Mouse (Mus musculus) MEL (cell line): ENCODE data around the gene Cab39l. TPM values are rescaled to one million over a fixed set of nuclear protein-coding genes. Genes with fewer than 3 reads are reported as not detected.
A peak's percentile ranks its signal among the peaks of the same experiment; 100 is the strongest.

Source experiments
- DNase-seq: peaks from one replicate; pipeline ENCODE4 v3.0.0; 2011; ENCODE audit warnings: low read depth, low spot score
- H3K27ac ChIP-seq: 2 replicates; pipeline ENCODE4 v1.5.1; 2012; ENCODE audit warnings: low read depth, mild to moderate bottlenecking, control low read depth, low read length, moderate library complexity; ENCODE audit not compliant: control insufficient read depth
- H3K27me3 ChIP-seq, 2 experiments: fragments of 150-350 bp in 1 of 2; sonication (generic) in 1 of 2; 2 replicates each; pipeline ENCODE4 v1.6.1; 2012; ENCODE audit warnings: low read length in 2 of 2, mild to moderate bottlenecking in 2 of 2, improper control_type of control experiment in 1 of 2, moderate library complexity in 1 of 2; ENCODE audit not compliant: insufficient read depth in 2 of 2, control insufficient read depth in 1 of 2
- H3K36me3 ChIP-seq, 2 experiments: 2 replicates each; pipeline ENCODE4 v1.6.1; 2012 to 2014; ENCODE audit warnings: low read length in 2 of 2, improper control_type of control experiment in 1 of 2, inconsistent platforms in 1 of 2, mild to moderate bottlenecking in 1 of 2; ENCODE audit not compliant: insufficient read depth in 2 of 2, control insufficient read depth in 1 of 2
- H3K4me1 ChIP-seq, 2 experiments: fragments of 150-350 bp in 1 of 2; sonication (generic) in 1 of 2; 2 replicates each; pipeline ENCODE4 v1.6.1; 2012; ENCODE audit warnings: low read length in 2 of 2, improper control_type of control experiment in 1 of 2, mild to moderate bottlenecking in 1 of 2; ENCODE audit not compliant: insufficient read depth in 2 of 2, control insufficient read depth in 1 of 2
- H3K4me3 ChIP-seq, 2 experiments: fragments of 150-350 bp in 1 of 2; sonication (generic) in 1 of 2; 2 replicates each; pipeline ENCODE4 v1.5.1; 2012; ENCODE audit warnings: low read depth in 2 of 2, low read length in 2 of 2, mild to moderate bottlenecking in 2 of 2, moderate library complexity in 2 of 2, control low read depth in 1 of 2, improper control_type of control experiment in 1 of 2; ENCODE audit not compliant: control insufficient read depth in 1 of 2, insufficient read depth in 1 of 2
- H3K79me2 ChIP-seq: 2 replicates; pipeline ENCODE4 v1.6.1; 2012; ENCODE audit warnings: mild to moderate bottlenecking, low read length, moderate library complexity; ENCODE audit not compliant: control insufficient read depth, poor library complexity, insufficient read depth
- H3K9ac ChIP-seq: 2 replicates; pipeline ENCODE4 v1.6.1; 2012; ENCODE audit warnings: low read depth, mild to moderate bottlenecking, control low read depth, low read length, moderate library complexity; ENCODE audit not compliant: control insufficient read depth, poor library complexity, severe bottlenecking
- H3K9me3 ChIP-seq: fragments of 150-350 bp; sonication (generic); replicated peaks from 2 replicates; pipeline ENCODE4 v1.6.1; 2012; ENCODE audit warnings: mild to moderate bottlenecking, low read length, improper control_type of control experiment, moderate library complexity; ENCODE audit not compliant: insufficient read depth
- CHD1 ChIP-seq: IDR thresholded peaks from 2 replicates; pipeline ENCODE4 v1.6.1; 2012; ENCODE audit warnings: low read depth, mild to moderate bottlenecking, inconsistent platforms, low read length, improper control_type of control experiment
- ETS1 ChIP-seq: IDR thresholded peaks from 2 replicates; pipeline ENCODE4 v1.6.1; 2012; ENCODE audit warnings: low read depth, mild to moderate bottlenecking, inconsistent platforms, low read length, improper control_type of control experiment, moderate library complexity
- GATA1 ChIP-seq: IDR thresholded peaks from 2 replicates; pipeline ENCODE4 v1.6.1; 2011; ENCODE audit warnings: low read depth, low read length, improper control_type of control experiment
- JUND ChIP-seq: IDR thresholded peaks from 2 replicates; pipeline ENCODE4 v1.6.1; 2011; ENCODE audit warnings: low read depth, mild to moderate bottlenecking, improper control_type of control experiment, low read length
- KAT2A ChIP-seq: conservative IDR thresholded peaks from 2 replicates; pipeline ENCODE4 v1.6.1; 2012; ENCODE audit warnings: low read depth, low read length, improper control_type of control experiment, inconsistent platforms
- MAFK ChIP-seq: IDR thresholded peaks from 2 replicates; pipeline ENCODE4 v1.6.1; 2011; ENCODE audit warnings: low read depth, mild to moderate bottlenecking, low read length, improper control_type of control experiment, borderline replicate concordance
- MAX ChIP-seq: IDR thresholded peaks from 2 replicates; pipeline ENCODE4 v1.6.1; 2011; ENCODE audit warnings: low read length, improper control_type of control experiment
- MXI1 ChIP-seq: IDR thresholded peaks from 2 replicates; pipeline ENCODE4 v1.6.1; 2011; ENCODE audit warnings: mild to moderate bottlenecking, low read depth, low read length, improper control_type of control experiment
- MYB ChIP-seq: IDR thresholded peaks from 2 replicates; pipeline ENCODE4 v1.6.1; 2011; ENCODE audit warnings: mild to moderate bottlenecking, low read depth, low read length, improper control_type of control experiment
- MYC ChIP-seq: IDR thresholded peaks from 2 replicates; pipeline ENCODE4 v1.6.1; 2011; ENCODE audit warnings: low read depth, mild to moderate bottlenecking, low read length, improper control_type of control experiment, moderate library complexity
- NELFE ChIP-seq: IDR thresholded peaks from 2 replicates; pipeline ENCODE4 v1.6.1; 2011; ENCODE audit warnings: low read depth, low read length, improper control_type of control experiment
- POLR2A ChIP-seq, 2 experiments: IDR thresholded peaks; 2 replicates each; pipeline ENCODE4 v1.6.1; 2011 to 2012; ENCODE audit warnings: low read length in 2 of 2, mild to moderate bottlenecking in 2 of 2, control low read depth in 1 of 2, improper control_type of control experiment in 1 of 2, low read depth in 1 of 2, moderate library complexity in 1 of 2; ENCODE audit not compliant: control insufficient read depth in 1 of 2, insufficient read depth in 1 of 2, poor library complexity in 1 of 2
- POLR2AphosphoS2 ChIP-seq: IDR thresholded peaks from 2 replicates; pipeline ENCODE4 v1.6.1; 2011; ENCODE audit warnings: low read length, improper control_type of control experiment
- RAD21 ChIP-seq: IDR thresholded peaks from 2 replicates; pipeline ENCODE4 v1.6.1; 2011; ENCODE audit warnings: mild to moderate bottlenecking, low read depth, low read length, improper control_type of control experiment
- TAL1 ChIP-seq: IDR thresholded peaks from 2 replicates; pipeline ENCODE4 v1.6.1; 2012; ENCODE audit warnings: mild to moderate bottlenecking, inconsistent platforms, low read length, moderate library complexity, mixed read lengths
- TBP ChIP-seq: IDR thresholded peaks from 2 replicates; pipeline ENCODE4 v1.8.0; 2011; ENCODE audit warnings: low read depth, low read length, improper control_type of control experiment
- USF1 ChIP-seq: IDR thresholded peaks from 2 replicates; pipeline ENCODE4 v1.6.1; 2014; ENCODE audit warnings: low read depth, mild to moderate bottlenecking, inconsistent platforms, low read length, improper control_type of control experiment, moderate library complexity
- ZC3H11A ChIP-seq: IDR thresholded peaks from 2 replicates; pipeline ENCODE4 v1.6.1; 2012; ENCODE audit warnings: low read depth, mild to moderate bottlenecking, inconsistent platforms, low read length, improper control_type of control experiment
- polyA plus RNA-seq, 2 experiments: library from polyadenylated mRNA; stranded (reverse) in 1 of 2; unstranded in 1 of 2; fragments of >175 nt in 1 of 2; fragments of >200 nt in 1 of 2; gene quantifications; 2 replicates each; pipeline versions ENCODE4 v1.2.1 to v1.2.4; 2012; ENCODE audit warnings: low replicate concordance in 2 of 2, low read depth in 1 of 2; ENCODE audit not compliant: insufficient read length in 2 of 2, insufficient read depth in 1 of 2, missing spikeins in 1 of 2
- total RNA-seq: library from RNA; depleted of rRNA; stranded (reverse); fragments of 300-350 nt; gene quantifications from 2 replicates; pipeline ENCODE4 v1.2.3, GENCODE M21; 2012

The Cab39l gene
- total and polyA plus RNA-seq, 3 experiments = 24.2 to 34.0 TPM; not detected in 1

- H3K79me2 ChIP-seq = peaks cover 27% of the 10 kb centered on the region
- H3K9ac ChIP-seq = no peak overlapping the region
- peaks cover 16 to 21% of the 10 kb centered on the region in 2 experiments for H3K4me1 ChIP-seq
- H3K27me3 ChIP-seq = no peaks in the 10 kb centered on the region
- no peak for TF ChIP-seq ETS1
- TF ChIP-seq MYC = no peak
- no peak for TF ChIP-seq TAL1
- TF ChIP-seq USF1 = no peak
- TF ChIP-seq MYB = no peak
- TF ChIP-seq POLR2AphosphoS2 = no peak
- TF ChIP-seq MAFK = no peak
- no peak for TF ChIP-seq MXI1
- TF ChIP-seq CHD1 = no peak
- no peak for TF ChIP-seq RAD21
- TF ChIP-seq MAX = no peak
- H3K9me3 ChIP-seq = no peaks in the 10 kb centered on the region
- H3K36me3 ChIP-seq = peaks cover 0 to 38% of the 10 kb centered on the region in 2 experiments; a peak in 3 of 4 replicates
- H3K27ac ChIP-seq = no peak overlapping the region
- no peak overlapping the region for H3K4me3 ChIP-seq
- no peak for DNase-seq
Observed at GRCm38 (mm10) chr14:59437398-59437797, 3.4 kb upstream of the Cab39l start.

DNA sequence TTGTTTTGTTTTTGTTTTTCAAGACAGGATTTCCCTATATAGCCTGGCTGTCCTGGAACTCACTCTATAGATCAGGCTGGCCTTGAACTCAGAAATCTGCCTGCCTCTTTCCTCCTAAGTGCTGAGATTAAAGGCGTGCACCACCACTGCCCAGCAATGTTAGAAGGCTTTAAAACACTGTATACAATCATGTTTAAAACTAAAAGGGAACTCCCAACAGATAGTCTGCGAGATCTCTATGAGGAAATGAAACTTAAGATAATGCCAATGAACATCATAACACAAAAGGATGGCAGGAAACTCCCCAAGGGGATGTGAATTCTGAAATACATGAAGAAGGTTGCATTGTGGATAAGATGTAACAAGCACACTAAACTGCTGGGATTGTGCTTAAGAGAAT is 2.3 kb upstream of the Cab39l start:
- Histone ChIP-seq H3K4me1 (peaks cover 16 to 26% of the 10 kb centered on the region in 2 experiments), H3K9ac (no peak overlapping the region; the same call in 1 of the 2 replicates)
- TF ChIP-seq KAT2A (no peak), JUND (no peak), POLR2A (IDR thresholded peaks at IDR 0.05; ENCODE audit: control insufficient read depth in 1 of 2, insufficient read depth in 1 of 2, low read depth in 1 of 2, low read length in 2 of 2, poor library complexity in 1 of 2) (no peak), TBP (peak; percentile 87), CHD1 (no peak), ZC3H11A (no peak), POLR2AphosphoS2 (no peak), GATA1 (peak; percentile 41; the same call in 1 of the 2 replicates), NELFE (no peak), ETS1 (no peak)
- TF ChIP-seq, all 39 proteins: peak for 2
- Histone ChIP-seq H3K9me3 (no peaks in the 10 kb centered on the region), H3K36me3 (peaks cover 0 to 43% of the 10 kb centered on the region in 2 experiments; a peak in 3 of 4 replicates), H3K79me2 (peaks cover 28% of the 10 kb centered on the region), H3K27ac (no peak overlapping the region), H3K27me3 (no peaks in the 10 kb centered on the region), H3K4me3 (peak overlapping the region in 1 of 2 experiments; percentile 91; a peak in 2 of 4 replicates)
- DNase-seq = peak; percentile 44
